Mouse (Mus musculus) megakaryocyte, embryonic 14.5 days (primary cell): ENCODE measurements around the gene Cep85l.

Source experiments
- FLI1 ChIP-seq: IDR thresholded peaks from 2 replicates; pipeline ENCODE4 v1.6.1; 2012; ENCODE audit warnings: low read length, inconsistent platforms, mixed read lengths
- GATA1 ChIP-seq: IDR thresholded peaks from 3 replicates; pipeline ENCODE4 v1.6.1; 2012; ENCODE audit warnings: mixed read lengths, low read length, inconsistent platforms, borderline replicate concordance

DNA sequence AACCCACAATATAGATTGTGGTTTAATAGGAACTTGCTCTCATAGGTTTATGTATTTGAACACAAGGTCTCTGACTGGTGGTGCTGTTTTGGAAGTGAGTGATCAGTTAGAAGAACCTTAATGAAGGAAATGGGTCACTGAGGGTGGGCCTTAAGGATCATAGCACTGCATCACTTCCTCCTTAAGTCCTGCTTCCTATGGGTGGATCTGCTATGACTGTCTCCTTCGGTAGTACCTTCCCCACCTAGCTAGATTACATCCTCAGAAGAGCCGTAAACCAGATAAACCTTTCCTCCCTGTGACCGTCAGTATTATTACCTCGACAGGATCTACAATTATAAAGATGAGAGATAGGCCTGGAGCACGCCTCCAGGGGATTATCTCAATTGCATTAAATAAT is 5.7 kb upstream of the Cep85l start:
- TF ChIP-seq FLI1 = no peak
- TF ChIP-seq GATA1 = no peak
